Mouse (Mus musculus) kidney, postnatal 4 days (tissue): ENCODE measurements around the gene 2410131K14Rik.

ENCODE experiments used
- DNase-seq, 2 experiments: peaks; one replicate each; pipeline ENCODE4 v3.0.0; 2021; ENCODE audit warnings: mixed read lengths in 2 of 2

2410131K14Rik gene

GRCm38 (mm10) chr5:118262418-118262817 is 17.4 kb downstream of the 2410131K14Rik start:
- no peak for DNase-seq

- DNase-seq = no peak
These were observed 19.3 kb downstream of the 2410131K14Rik start for GRCm38 (mm10) chr5:118264279-118264678.

GRCm38 (mm10) chr5:118265366-118265765 is 20.3 kb downstream of the 2410131K14Rik start:
- no peak for DNase-seq

- DNase-seq = peak in 1 of 2 experiments; percentile 25
These were observed 21.3 kb downstream of the 2410131K14Rik start for GRCm38 (mm10) chr5:118266309-118266708.

GRCm38 (mm10) chr5:118268987-118269386 is 24.0 kb downstream of the 2410131K14Rik start:
- DNase-seq = peak; percentile 93 to 94

- DNase-seq = no peak
These were observed 26.6 kb downstream of the 2410131K14Rik start for GRCm38 (mm10) chr5:118271449-118272110.

- no peak for DNase-seq
These were observed 28.4 kb downstream of the 2410131K14Rik start for GRCm38 (mm10) chr5:118273446-118273845.

- no peak for DNase-seq
These were observed 29.5 kb downstream of the 2410131K14Rik start for GRCm38 (mm10) chr5:118274546-118274945.

- no peak for DNase-seq
These were observed 31.3 kb downstream of the 2410131K14Rik start for GRCm38 (mm10) chr5:118276281-118276680.

- peak; percentile 42 to 53 for DNase-seq
These were observed 31.7 kb downstream of the 2410131K14Rik start for GRCm38 (mm10) chr5:118276711-118277110.

- DNase-seq = no peak
These were observed 32.9 kb downstream of the 2410131K14Rik start for GRCm38 (mm10) chr5:118277741-118278495.

GRCm38 (mm10) chr5:118291453-118291852 is 46.4 kb downstream of the 2410131K14Rik start:
- no peak for DNase-seq

GRCm38 (mm10) chr5:118292476-118292875 is 47.4 kb downstream of the 2410131K14Rik start:
- DNase-seq = no peak

- peak; percentile 91 to 93 for DNase-seq
These were observed 49.2 kb downstream of the 2410131K14Rik start for GRCm38 (mm10) chr5:118294086-118294864.

GRCm38 (mm10) chr5:118294865-118295258 is 49.8 kb downstream of the 2410131K14Rik start:
- no peak for DNase-seq

GRCm38 (mm10) chr5:118297338-118297746 is 52.3 kb downstream of the 2410131K14Rik start:
- DNase-seq = peak; percentile 62 to 77

- DNase-seq = no peak
These were observed 54.8 kb downstream of the 2410131K14Rik start for GRCm38 (mm10) chr5:118299720-118300400.

- DNase-seq = peak; percentile 29 to 41
These were observed 57.6 kb downstream of the 2410131K14Rik start for GRCm38 (mm10) chr5:118302466-118303155.

- no peak for DNase-seq
These were observed 60.1 kb downstream of the 2410131K14Rik start for GRCm38 (mm10) chr5:118304970-118305618.

GRCm38 (mm10) chr5:118310389-118310788 is 65.4 kb downstream of the 2410131K14Rik start:
- DNase-seq = no peak

- peak; percentile 42 to 61 for DNase-seq
These were observed 66.2 kb downstream of the 2410131K14Rik start for GRCm38 (mm10) chr5:118311251-118311650.
